Mouse (Mus musculus) lung, postnatal 4 days (tissue): ENCODE data around the gene Rpf2.

ENCODE experiments used
- DNase-seq, 2 experiments: peaks; one replicate each; pipeline ENCODE4 v3.0.0; 2021

Rpf2 gene

DNA sequence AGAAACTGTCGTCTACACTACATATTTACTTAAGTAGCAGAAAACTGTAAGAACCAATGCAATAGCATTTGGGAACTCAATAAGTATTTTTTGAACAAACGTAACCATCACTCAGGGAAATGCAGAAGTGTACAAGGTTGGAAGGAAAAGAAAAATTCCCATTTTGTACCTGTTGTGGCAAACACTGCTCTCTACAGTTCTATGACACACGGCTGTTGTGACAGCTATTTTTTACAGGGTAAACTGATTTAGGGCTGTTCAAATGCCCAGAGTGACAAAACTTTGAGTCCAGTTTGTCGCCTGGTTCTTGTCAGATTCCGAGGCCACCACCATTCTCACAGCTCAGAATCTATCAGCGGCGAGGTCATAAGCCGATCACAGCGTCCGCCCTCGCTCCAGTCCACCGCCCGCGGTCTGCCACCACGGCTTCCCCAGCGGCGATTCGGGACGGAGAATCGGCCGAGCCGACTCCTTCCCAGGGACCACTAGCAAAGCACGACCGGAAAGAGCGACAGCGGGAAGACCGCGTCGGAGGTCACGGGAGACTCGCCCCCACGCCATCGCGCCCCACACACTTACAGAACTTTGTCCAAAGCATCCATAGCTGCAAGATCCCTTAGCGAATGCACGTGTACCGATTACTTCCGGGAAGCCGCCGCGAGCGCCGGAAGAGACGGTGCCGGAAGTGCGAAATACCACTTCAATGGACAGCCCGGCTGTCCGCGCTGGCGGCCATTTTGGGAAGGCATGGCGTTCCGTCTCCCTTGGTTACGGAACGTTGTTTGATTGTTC is at the start of gene Rpf2:
TSS of gene Rpf2 (minus strand) at position 663 of the 792 bp plus-strand sequence.
- peak; percentile 85 to 90 for DNase-seq

- no peak for DNase-seq
These were observed 45.8 kb upstream of the Rpf2 start for GRCm38 (mm10) chr10:40292640-40293039.

GRCm38 (mm10) chr10:40286767-40287166 is 39.9 kb upstream of the Rpf2 start:
- no peak for DNase-seq

- no peak for DNase-seq
These were observed 38.7 kb upstream of the Rpf2 start for GRCm38 (mm10) chr10:40285571-40285970.

- no peak for DNase-seq
These were observed 38.2 kb upstream of the Rpf2 start for GRCm38 (mm10) chr10:40284997-40285396.

DNA sequence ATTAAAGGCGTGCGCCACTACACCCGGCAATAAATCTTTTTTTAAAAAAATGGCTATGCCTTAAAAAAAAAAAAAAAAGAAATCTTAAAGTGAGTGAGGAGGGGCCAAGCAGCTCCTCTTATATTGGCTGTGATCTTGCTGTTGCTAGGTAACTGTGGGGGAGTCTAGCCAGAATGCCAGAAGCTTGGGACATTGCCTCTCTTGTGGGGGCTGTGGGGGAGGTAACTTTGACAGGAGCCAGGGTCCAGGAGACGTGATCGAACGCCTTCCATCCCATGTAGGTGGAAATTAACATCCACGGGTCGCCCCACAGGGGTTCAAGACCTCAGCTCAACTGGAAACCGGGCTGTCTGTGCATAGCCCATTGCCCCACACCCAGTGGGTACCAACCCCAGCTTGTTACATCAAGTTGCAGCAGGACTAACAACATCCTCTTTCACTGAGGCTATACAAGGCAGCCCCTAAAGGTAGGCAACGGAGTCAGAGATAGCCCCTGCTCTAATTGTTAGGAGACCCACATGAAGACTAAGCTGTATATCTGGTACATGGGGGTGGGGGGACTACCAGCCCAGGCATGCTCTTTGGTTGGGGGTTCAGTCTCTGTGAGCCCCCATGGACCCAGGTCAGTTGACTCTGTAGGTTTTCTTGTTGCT is 37.5 kb upstream of the Rpf2 start:
- no peak for DNase-seq

DNA sequence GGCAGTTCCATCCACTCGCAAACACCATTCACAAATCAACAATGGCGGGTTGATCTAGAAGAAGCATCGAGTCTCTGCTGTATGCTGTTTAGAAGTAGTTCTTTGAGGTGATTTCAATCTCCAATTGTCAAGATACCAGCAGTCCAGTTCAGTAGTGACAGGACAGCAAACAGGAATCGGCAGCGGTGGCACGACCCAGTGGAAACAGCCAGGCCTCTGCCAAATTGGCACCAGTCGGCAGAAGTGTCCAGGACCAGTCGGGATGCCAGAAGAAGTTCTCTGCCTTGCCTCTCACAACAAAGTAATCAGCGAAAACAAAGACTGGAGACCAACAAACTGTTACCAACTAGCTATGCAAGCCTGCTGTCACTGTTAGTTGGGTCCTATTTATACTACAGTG is 36.8 kb upstream of the Rpf2 start:
- DNase-seq, result no peak

- no peak for DNase-seq
These were observed 34.7 kb upstream of the Rpf2 start for GRCm38 (mm10) chr10:40281565-40281964.

- DNase-seq, result no peak
These were observed 31.5 kb upstream of the Rpf2 start for GRCm38 (mm10) chr10:40278317-40278716.

DNA sequence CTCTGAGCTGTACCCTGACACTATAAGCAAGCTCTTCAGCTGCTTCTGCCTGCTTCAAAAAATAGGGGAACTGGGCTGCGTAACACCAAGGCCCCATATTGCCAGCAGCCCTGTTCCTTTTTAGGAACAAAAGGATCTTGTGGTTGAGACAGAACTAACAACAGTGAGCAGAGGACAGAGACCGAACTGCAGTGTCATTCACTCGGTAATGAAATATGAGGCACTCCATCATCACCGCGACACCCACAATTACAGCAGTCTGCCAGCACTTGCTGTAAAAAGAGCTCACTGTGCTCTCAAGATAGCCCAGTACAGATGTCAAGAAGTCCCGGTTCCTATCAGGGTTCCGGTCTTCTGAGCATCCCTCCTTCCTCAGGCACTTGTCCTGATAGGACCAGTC is 29.2 kb upstream of the Rpf2 start:
- DNase-seq, result no peak

DNA sequence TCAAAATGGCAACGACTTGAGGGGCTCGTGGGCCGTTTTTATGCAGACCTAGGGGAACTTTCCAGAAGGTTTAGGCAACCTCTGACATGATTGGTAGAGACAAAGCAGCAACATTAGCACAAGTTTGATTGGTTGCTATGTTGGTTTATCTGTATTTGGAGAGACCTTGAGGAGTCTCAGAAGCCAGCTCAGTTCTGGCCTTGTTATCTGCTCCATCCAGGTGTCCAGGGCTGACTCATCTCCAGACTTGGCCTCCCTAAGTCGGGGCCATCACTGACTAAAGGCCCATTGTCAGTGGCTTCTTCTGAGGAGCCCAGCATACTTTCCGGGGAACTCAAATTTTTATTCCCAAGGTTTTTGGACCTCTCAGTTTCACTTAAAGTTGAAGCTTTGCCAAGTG is 27.1 kb upstream of the Rpf2 start:
- DNase-seq, result no peak

DNA sequence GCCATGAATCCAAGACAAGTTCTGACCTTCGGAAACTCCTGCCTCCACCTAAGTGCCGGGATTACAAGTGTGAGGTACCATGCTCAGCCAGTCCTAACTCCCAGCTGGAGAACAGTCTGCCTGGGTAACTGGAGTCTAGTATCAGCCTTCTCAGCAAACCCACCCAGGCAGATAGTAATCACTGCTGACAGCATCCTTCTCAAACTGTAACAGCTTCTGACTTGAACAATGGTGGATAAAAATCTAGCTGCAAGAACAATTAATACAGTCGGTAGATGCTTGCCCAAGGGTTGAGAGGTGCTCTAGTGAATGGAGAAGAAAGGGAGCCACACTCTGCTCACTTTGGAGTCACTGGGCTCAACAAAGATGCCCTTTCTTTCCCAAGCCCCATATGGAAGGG is 24.4 kb upstream of the Rpf2 start:
- no peak for DNase-seq

DNA sequence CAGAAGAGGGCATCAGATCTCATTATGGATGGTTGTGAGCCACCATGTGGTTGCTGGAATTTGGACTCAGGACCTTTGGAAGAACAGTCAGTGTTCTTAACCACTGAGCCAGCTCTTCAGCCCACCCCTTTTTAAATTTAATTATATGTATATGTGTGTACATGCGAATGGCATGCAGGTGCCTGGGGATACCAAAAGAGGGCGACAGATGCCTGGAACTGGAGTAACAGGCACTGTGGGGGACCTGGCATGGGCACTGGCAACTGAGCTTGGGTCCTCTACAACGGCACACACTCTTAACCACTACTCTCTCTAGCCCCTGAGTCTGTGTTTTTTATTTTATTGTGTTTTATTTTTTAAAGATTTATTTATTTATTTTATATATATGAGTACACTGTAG is 18.1 kb upstream of the Rpf2 start:
- no peak for DNase-seq

DNA sequence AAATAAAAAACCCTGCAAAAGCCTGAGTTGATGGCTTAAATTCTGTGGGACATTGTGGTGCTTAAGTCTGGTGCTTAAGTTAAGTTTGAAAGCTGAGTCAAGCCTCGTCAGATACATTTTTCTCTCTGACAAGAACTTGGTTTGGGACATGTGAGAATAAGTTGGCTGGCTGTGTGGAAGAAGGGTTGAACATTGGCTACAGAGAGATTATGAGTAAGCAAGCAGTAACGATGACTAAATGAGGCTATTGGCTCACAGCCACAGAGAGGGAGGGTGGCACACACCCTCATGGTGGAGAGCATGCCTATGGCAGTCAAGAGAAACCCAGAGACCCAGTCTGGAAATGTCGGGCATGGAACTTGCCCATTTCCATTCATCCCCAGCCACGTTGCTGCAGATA is 16.9 kb upstream of the Rpf2 start:
- no peak for DNase-seq

GRCm38 (mm10) chr10:40262200-40262599 is 15.4 kb upstream of the Rpf2 start:
- DNase-seq, result no peak

DNA sequence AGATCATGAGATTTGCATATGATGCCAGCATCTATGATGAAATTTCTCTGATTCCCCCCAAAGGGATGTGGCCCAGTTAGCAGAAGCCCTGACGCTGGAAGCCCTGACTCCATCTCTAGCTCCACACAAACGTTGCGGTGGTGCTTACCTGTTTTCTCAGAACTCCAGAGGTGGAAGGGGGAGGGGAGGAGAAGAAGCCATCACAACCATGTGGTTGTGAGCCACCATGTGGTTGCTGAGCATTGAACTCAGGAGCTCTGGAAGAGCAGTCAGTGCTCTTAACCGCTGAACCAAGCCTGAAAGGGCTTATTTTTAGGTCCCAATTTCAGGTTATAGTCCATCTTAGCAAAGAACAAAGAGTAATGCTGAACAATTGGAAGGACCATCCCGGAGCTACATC is 13.5 kb upstream of the Rpf2 start:
- DNase-seq, result no peak

DNA sequence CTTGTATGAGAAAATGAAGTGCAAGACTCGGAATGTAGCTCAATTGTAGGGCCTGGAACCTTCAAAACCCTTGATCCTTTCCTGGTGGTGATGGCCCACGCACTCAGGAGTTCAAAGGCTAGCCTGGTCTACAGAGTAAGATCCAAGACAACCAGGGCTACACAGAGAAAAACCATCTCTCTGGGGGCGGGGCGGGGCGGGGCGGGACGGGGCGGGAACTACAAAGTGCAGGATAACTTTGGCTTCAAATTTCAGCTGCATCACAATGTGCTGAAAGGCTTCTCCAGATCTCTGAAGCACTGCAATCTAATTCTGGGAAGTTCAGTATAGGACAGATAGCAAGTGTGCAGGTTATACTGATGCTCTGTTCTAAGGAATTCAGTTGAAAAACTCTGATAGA is 12.7 kb upstream of the Rpf2 start:
- DNase-seq, result no peak

GRCm38 (mm10) chr10:40258976-40259375 is 12.1 kb upstream of the Rpf2 start:
- peak in 1 of 2 experiments; percentile 51 for DNase-seq

DNA sequence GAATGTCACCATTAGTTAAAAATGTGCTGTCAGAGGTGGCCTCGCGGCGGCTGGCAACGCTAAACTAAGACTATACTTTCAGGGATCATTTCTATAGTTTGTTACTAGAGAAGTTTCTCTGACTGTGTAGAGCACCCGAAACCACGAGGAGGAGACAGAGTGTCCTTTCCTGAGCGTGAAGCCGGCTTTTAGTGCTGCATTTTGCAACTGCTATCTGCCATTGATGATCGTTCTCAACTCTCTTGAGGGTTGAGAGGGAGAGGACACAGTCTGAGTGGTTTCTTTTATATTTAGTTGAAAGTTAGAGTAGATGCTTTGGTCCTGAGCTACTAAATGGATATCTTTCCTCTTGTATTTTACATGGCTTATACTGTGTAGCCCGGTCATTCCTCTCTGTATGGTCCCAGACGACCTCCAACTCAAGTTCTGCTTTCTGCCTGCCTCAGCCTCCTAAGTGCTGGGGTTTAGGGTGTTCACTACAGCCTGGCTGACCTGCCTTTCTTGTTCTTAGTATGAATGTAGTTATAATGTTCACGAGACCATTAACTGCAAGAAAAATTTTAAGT is 11.6 kb upstream of the Rpf2 start:
- peak; percentile 71 to 74 for DNase-seq

DNA sequence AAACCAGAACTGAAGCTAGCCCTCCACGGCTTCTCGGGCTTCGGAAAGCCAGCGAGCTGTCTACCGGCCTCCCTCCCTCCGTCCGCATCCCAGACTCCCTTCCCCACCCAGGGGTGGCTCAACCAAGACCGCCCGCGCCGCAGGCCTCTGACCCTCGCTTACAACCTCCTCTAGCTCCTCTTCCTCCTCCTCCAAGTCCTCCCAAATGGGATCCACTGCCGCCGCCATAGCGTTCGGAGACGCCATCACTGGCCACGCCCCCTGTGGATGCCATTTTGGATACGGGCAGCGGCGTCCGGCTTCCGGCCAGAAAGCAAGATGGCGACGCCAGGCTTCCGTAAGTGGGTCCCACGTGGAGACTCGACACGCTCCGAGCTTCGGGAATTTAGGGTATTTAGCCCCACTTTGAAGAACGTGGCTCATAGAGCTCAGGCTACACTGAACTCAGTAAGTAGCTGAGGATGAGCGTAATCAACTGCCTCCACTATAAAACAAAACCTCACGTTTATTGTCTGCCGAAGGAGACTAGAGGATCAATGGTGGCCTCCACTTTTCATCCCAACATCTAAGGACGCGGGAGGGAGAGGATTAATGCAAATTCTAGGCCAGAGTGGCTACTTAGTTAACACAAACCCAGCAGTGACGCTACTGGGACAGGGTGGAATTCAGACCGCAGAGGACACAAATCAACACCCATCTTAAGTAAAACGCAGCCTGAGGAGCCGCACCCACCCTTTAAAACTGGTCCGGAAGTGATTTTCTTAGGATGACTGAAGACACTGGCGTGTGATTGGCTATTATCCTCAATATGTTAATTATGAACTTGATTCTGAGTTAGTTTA is 10.8 kb upstream of the Rpf2 start, which contains the start of gene Gtf3c6:
TSS of gene Gtf3c6 (minus strand) at position 695 of the 842 bp plus-strand sequence.
- peak; percentile 93 to 95 for DNase-seq

DNA sequence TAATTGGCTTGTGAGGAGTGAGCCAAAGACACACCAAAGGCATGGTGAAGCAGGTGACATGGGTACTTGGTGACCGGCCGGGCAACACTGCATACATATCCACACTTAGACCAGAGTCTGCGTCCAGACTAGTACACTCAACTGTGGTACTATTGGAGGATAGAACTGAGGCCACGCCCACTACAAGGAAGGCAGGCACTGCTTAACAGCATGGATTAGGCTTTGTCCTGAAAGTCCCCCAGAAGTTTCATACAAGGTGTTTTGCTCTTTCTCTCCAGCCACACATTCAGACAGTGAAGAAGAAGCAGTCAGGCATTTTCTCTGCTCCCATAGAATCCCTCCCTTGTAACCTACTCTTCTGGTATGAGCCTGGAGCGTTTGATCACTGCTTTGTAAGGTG is 9.9 kb upstream of the Rpf2 start:
- peak; percentile 44 to 66 for DNase-seq

GRCm38 (mm10) chr10:40250969-40251368 is 4.1 kb upstream of the Rpf2 start:
- no peak for DNase-seq

GRCm38 (mm10) chr10:40249625-40250024 is 2.8 kb upstream of the Rpf2 start:
- no peak for DNase-seq
